Mouse (Mus musculus) lung, adult 2 months (tissue): Measurements from ENCODE around the gene Usp37.

ENCODE experiments used
- CTCF ChIP-seq: fragments of 200-500 bp; IDR thresholded peaks from 2 replicates; pipeline ENCODE4 v1.5.1; 2011; ENCODE audit warnings: mild to moderate bottlenecking, low read length, control low read depth; ENCODE audit not compliant: insufficient read depth
- POLR2A ChIP-seq: fragments of 200-500 bp; IDR thresholded peaks from 2 replicates; pipeline ENCODE4 v1.6.1; 2011; ENCODE audit warnings: low read depth, mild to moderate bottlenecking, control low read depth, low read length, borderline replicate concordance; ENCODE audit errors: extremely low read depth

DNA sequence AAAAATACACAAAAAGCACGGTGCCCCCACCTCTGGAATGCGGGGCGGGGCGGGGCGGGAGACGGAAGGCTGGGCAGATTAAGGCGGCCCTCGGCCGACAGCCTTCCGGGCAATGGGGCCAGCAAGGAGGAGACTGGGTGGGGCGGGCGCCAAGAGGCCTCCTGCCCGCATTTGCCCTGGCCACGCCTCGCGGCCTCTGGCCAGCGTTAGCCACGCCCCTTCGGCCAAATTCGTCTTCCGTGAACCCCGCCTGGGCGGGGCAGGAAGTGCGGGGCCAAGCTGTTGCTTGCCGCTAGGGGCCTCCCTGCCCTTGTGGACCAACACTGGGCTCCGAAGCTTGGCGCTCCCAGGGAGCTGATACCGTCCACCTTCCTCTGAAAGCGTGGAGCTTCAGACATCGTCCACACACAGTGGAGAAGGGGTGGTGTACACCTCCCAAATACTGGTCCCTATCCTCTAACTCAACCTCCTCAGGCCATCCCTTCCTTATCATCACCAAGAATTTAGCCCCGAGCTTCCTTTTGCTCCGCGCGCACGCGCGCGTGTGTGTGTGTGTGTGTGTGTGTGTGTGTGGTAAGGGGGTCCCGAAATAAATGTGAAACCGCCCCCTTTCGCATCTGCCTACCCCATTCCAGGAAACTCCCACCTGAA is 146.7 kb downstream of the Usp37 start:
- TF ChIP-seq CTCF: peak; percentile 69
- TF ChIP-seq POLR2A: peak; percentile 97
